Mouse (Mus musculus) thymus, adult 2 months (tissue): ENCODE measurements around the gene Lhpp. TPM values are rescaled to one million over a fixed set of nuclear protein-coding genes. Genes with fewer than 3 reads are reported as not detected.
A peak's percentile ranks its signal among the peaks of the same experiment; 100 is the strongest.

ENCODE experiments used
- DNase-seq: peaks from one replicate; pipeline ENCODE4 v3.0.0; 2021
- H3K27ac ChIP-seq: fragments of 200-500 bp; 2 replicates; pipeline ENCODE4 v1.5.1; 2012; ENCODE audit warnings: low read length, control low read depth; ENCODE audit not compliant: control insufficient read depth, insufficient read depth
- H3K27me3 ChIP-seq: fragments of 200-500 bp; 2 replicates; pipeline ENCODE4 v1.6.1; 2012; ENCODE audit warnings: mild to moderate bottlenecking, low read length, moderate library complexity, mixed read lengths; ENCODE audit not compliant: control insufficient read depth, insufficient read depth
- H3K36me3 ChIP-seq: fragments of 200-500 bp; 2 replicates; pipeline ENCODE4 v1.6.1; 2012; ENCODE audit warnings: mild to moderate bottlenecking, low read length, moderate library complexity; ENCODE audit not compliant: control insufficient read depth, insufficient read depth
- H3K4me1 ChIP-seq: fragments of 200-500 bp; replicated peaks from 2 replicates; pipeline ENCODE4 v1.6.1; 2012; ENCODE audit warnings: low read length; ENCODE audit not compliant: control insufficient read depth, insufficient read depth
- H3K4me3 ChIP-seq: fragments of 200-500 bp; 2 replicates; pipeline ENCODE4 v1.5.1; 2012; ENCODE audit warnings: mild to moderate bottlenecking, low read length, control low read depth, moderate library complexity; ENCODE audit not compliant: control insufficient read depth, insufficient read depth
- CTCF ChIP-seq: fragments of 200-500 bp; IDR thresholded peaks from 2 replicates; pipeline ENCODE4 v1.5.1; 2012; ENCODE audit warnings: mild to moderate bottlenecking, control low read depth, low read length, moderate library complexity, borderline replicate concordance; ENCODE audit not compliant: control insufficient read depth, poor library complexity, insufficient read depth; ENCODE audit errors: extremely low read depth
- POLR2A ChIP-seq: fragments of 200-500 bp; IDR thresholded peaks from 2 replicates; pipeline ENCODE4 v1.6.1; 2012; ENCODE audit warnings: mild to moderate bottlenecking, low read length, control low read depth, moderate library complexity; ENCODE audit not compliant: control insufficient read depth, poor library complexity, insufficient read depth; ENCODE audit errors: extremely low read depth
- WGBS: fragments of 180-500 bp; shearing (Covaris S2); methylation state at CpG from one replicate; pipeline ENCODE4 v1.1.7; 2018; 5-methylcytosine and 5-hydroxymethylcytosine counted together
- polyA plus RNA-seq: library from polyadenylated mRNA; depleted of rRNA; stranded (reverse); fragments of >200 nt; gene quantifications from 2 replicates; pipeline ENCODE4 v1.2.3, GENCODE M21; 2012

Gene Lhpp
- polyA plus RNA-seq, 1 experiment = 12.0 TPM

- no peaks in the 10 kb centered on the region for H3K27me3 ChIP-seq
- H3K4me1 ChIP-seq = peaks cover 9% of the 10 kb centered on the region
- TF ChIP-seq CTCF (no peak), POLR2A (no peak)
- no peak for DNase-seq
- 0 out of 2 replicates have a peak, but pooled peaks cover 2% of the 10 kb centered on the region for H3K36me3 ChIP-seq
- 91% methylated on average over 6 of the region's 6 CpGs for WGBS
- H3K4me3 ChIP-seq = no peak overlapping the region
- no peak overlapping the region for H3K27ac ChIP-seq
These were observed 37.2 kb upstream of the Lhpp start for GRCm38 (mm10) chr7:132573205-132573604.

GRCm38 (mm10) chr7:132574646-132575045, 35.8 kb upstream of the Lhpp start:
- H3K36me3 ChIP-seq = no peaks in the 10 kb centered on the region
- no peak for TF ChIP-seq CTCF
- no peak for TF ChIP-seq POLR2A
- H3K4me1 ChIP-seq = peaks cover 5% of the 10 kb centered on the region
- H3K27ac ChIP-seq = no peak overlapping the region
- WGBS = 93% methylated on average over 5 of the region's 5 CpGs
- H3K4me3 ChIP-seq = no peak overlapping the region
- H3K27me3 ChIP-seq = no peaks in the 10 kb centered on the region
- no peak for DNase-seq

DNA sequence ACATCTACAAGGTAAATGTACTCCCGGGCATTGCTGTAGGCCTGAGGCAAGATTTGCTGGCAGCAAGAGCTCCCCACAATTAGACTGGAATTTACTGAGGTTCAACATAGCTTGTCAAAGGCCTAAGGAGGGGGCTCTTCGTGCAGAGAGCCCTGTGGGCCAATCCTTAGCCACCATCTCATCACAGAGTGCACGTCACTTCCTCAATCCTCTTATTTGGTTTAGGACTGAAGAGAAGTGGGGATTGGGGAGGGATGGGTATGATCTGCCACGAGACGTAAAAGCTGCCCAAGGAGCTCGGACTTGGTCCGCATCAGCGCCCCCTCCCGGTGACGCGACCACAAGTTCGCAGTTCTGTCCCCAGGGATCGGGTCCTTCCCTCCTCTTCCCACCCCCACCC, 34.8 kb upstream of the Lhpp start:
- WGBS = 0% methylated on average over 13 of the region's 13 CpGs
- H3K4me1 ChIP-seq = peaks cover 5% of the 10 kb centered on the region; the same call in 1 of the 2 replicates
- H3K27ac ChIP-seq = peak overlapping the region; percentile 6; the same call in 1 of the 2 replicates
- H3K36me3 ChIP-seq = no peaks in the 10 kb centered on the region
- no peaks in the 10 kb centered on the region for H3K27me3 ChIP-seq
- DNase-seq = peak; percentile 79
- H3K4me3 ChIP-seq = peak overlapping the region; percentile 88
- TF ChIP-seq POLR2A (no peak), CTCF (0 out of 2 replicates have a peak, but pooled peaks have one; percentile 12)

- peaks cover 5% of the 10 kb centered on the region; the same call in 1 of the 2 replicates for H3K4me1 ChIP-seq
- peak; percentile 96 for DNase-seq
- peak within 1 kb of the TSS; percentile 88 for H3K4me3 ChIP-seq
- H3K27me3 ChIP-seq = no peaks in the 10 kb centered on the region
- H3K27ac ChIP-seq = peak within 1 kb of the TSS; percentile 57; the same call in 1 of the 2 replicates
- TF ChIP-seq CTCF (peak; percentile 59; the same call in 1 of the 2 replicates), POLR2A (peak; percentile 80)
- WGBS = under 1% methylated on average over 49 of the region's 49 CpGs
- H3K36me3 ChIP-seq = no peaks in the 10 kb centered on the region
These were observed 34.3 kb upstream of the Lhpp start, which contains the start of gene Oat for GRCm38 (mm10) chr7:132576116-132576650. TSS of gene Oat (minus strand) at chr7:132576398.

DNA sequence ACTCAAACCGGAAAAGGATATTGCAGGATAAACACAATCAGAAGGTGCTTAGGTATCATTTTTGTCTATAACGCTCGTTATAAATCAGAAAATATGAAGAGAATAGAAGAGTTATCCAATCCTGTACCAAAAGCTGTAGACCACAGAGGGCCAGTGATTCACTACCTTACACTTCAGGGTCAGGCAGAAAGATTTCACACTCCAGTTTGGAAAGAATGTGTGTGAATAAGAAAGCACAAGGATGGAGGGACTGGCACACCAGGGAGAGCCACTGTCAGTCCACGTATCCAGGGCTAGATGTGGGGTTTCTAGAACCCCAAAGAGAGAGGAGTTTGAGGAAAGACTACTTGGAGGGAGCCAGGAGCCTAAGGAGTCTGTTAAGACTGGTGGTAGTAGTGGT, 33.5 kb upstream of the Lhpp start:
- Histone ChIP-seq H3K4me3 (no peak overlapping the region), H3K27ac (no peak overlapping the region)
- 67% methylated on average over 4 of the region's 4 CpGs for WGBS

DNA sequence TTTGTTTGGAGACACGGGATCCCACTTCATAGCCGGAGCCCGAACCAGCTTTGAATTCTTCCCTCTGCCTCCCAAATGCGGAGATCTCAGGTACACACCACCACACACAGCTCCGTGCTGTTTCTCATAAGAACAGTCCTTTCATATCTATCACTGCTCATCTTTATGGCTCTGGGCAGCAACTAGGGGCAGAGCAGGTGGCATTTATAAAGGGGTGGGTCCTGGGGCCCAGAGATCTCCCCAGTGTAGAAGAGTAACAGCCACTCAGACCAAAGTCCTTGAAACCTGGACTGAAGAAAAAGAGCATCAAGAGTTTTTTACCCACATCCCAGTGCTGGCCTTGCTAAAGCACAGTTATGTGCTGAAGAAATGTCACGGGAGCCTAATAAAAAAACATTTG, 29.9 kb upstream of the Lhpp start:
- Histone ChIP-seq H3K27ac (no peak overlapping the region), H3K4me3 (no peak overlapping the region), H3K27me3 (no peaks in the 10 kb centered on the region), H3K36me3 (no peaks in the 10 kb centered on the region), H3K4me1 (peaks cover 4% of the 10 kb centered on the region; the same call in 1 of the 2 replicates)
- 90% methylated on average over 6 of the region's 6 CpGs for WGBS
- TF ChIP-seq POLR2A (no peak), CTCF (no peak)
- no peak for DNase-seq

More for the DNA sequence above, 33.5 kb upstream of the Lhpp start:
- no peak for TF ChIP-seq CTCF
- no peak for TF ChIP-seq POLR2A
- DNase-seq = no peak
- H3K4me1 ChIP-seq = peaks cover 5% of the 10 kb centered on the region; the same call in 1 of the 2 replicates
- H3K27me3 ChIP-seq = no peaks in the 10 kb centered on the region
- no peaks in the 10 kb centered on the region for H3K36me3 ChIP-seq
